13 mouse cellular contexts compared by ENCODE assay signal in genomic region chr2:125263753-125264152, GRCm38 (mm10). TPM values are rescaled to one million over a fixed set of nuclear protein-coding genes. Genes with fewer than 3 reads are reported as not detected.
DNase-seq lines count a peak whose midpoint lies in the region; ATAC-seq and TF ChIP-seq lines count a peak whose summit lies in the region.
"Had no signal": no experiment of that assay in that cellular context is flagged by ENCODE, and none has a peak within 500 bp of the region (broad histone marks: within the 10 kb centered on the region; RNA-seq: fewer than 3 reads in every experiment).

No protein-coding gene starts in this region.

- ATAC-seq in kidney, postnatal 0 days (replicated peaks; ENCODE audit: low FRiP score, low read depth) = no peak
- no peak for ATAC-seq in kidney, embryonic 14.5 days (ENCODE audit: low FRiP score, low TSS enrichment)
- no peak for ATAC-seq in granulocyte monocyte progenitor cell, adult 5-6 weeks (replicated peaks; ENCODE audit: poor library complexity, severe bottlenecking)

- TF ChIP-seq CTCF in gastrocnemius, adult 2 months (IDR thresholded peaks at IDR 0.05) = no peak
- TF ChIP-seq CTCF in kidney, postnatal 0 days (IDR thresholded peaks at IDR 0.05; ENCODE audit: low read depth) = no peak

- peak overlapping the region; percentile 66 for H3K27ac ChIP-seq in gastrocnemius, adult 2 months
- H3K27ac ChIP-seq in kidney, postnatal 0 days = no peak overlapping the region
- H3K27ac ChIP-seq in kidney, embryonic 14.5 days (ENCODE audit: low read depth, low read length) = no peak overlapping the region
- H3K27ac ChIP-seq: liver, embryonic 13.5 days had no signal

- H3K9ac ChIP-seq in kidney, postnatal 0 days (ENCODE audit: low read depth, low read length) = no peak overlapping the region
- no peak overlapping the region for H3K9ac ChIP-seq in kidney, embryonic 14.5 days (ENCODE audit: low read depth, low read length)
- H3K9ac ChIP-seq: forebrain, postnatal 0 days; liver, embryonic 13.5 days had no signal

- H3K36me3 ChIP-seq in kidney, postnatal 0 days (ENCODE audit: insufficient read depth, low read length) = no peaks in the 10 kb centered on the region
- H3K36me3 ChIP-seq in kidney, embryonic 14.5 days (ENCODE audit: control insufficient read depth, insufficient read depth, low read length) = peaks cover 5% of the 10 kb centered on the region; the same call in 1 of the 2 replicates

- no peak for DNase-seq in gastrocnemius, adult 2 months
- DNase-seq in gastrocnemius, adult 18-20 months (ENCODE audit: low spot score) = no peak
- peak; percentile 37 for DNase-seq in kidney, postnatal 0 days (ENCODE audit: low spot score)
- DNase-seq in 3134 (ENCODE audit: extremely low read depth, insufficient read length, low spot score) = peak; percentile 41
- peak; percentile 73 for DNase-seq in fibroblast of lung, adult 2 months (ENCODE audit: low read depth)
- no peak for DNase-seq in c-Kit-positive CD71-positive TER-119-positive erythroid progenitor cells, embryonic 14.5 days (ENCODE audit: low spot score)
- DNase-seq: B cell, adult 2 months; cerebellum, adult 11 months; kidney, adult 11 months; liver, embryonic 13.5 days had no signal

- H3K4me1 ChIP-seq in kidney, postnatal 0 days (replicated peaks; ENCODE audit: insufficient read depth, low read length) = no peaks in the 10 kb centered on the region
- no peaks in the 10 kb centered on the region for H3K4me1 ChIP-seq in kidney, embryonic 14.5 days (ENCODE audit: control insufficient read depth, insufficient read depth, low read length)
- H3K4me1 ChIP-seq: liver, embryonic 13.5 days had no signal

- no peak overlapping the region for H3K4me2 ChIP-seq in kidney, postnatal 0 days (ENCODE audit: low read length)
- H3K4me2 ChIP-seq in kidney, embryonic 14.5 days (replicated peaks; ENCODE audit: low read depth, low read length) = no peak overlapping the region
- H3K4me2 ChIP-seq: liver, embryonic 13.5 days had no signal

- no peaks in the 10 kb centered on the region for H3K9me3 ChIP-seq in kidney, postnatal 0 days (replicated peaks; ENCODE audit: low read length)
- no peaks in the 10 kb centered on the region for H3K9me3 ChIP-seq in kidney, embryonic 14.5 days (ENCODE audit: control insufficient read depth, low read length)
- H3K9me3 ChIP-seq: liver, embryonic 13.5 days had no signal

- 14% methylated on average over 9 of the region's 9 CpGs for WGBS in kidney, postnatal 0 days
- 23% methylated on average over 9 of the region's 9 CpGs for WGBS in kidney, embryonic 14.5 days

- H3K27me3 ChIP-seq in kidney, postnatal 0 days (ENCODE audit: insufficient read depth, low read length) = no peaks in the 10 kb centered on the region
- H3K27me3 ChIP-seq in kidney, embryonic 14.5 days (ENCODE audit: control insufficient read depth, insufficient read depth, low read length) = no peaks in the 10 kb centered on the region
- H3K27me3 ChIP-seq: liver, embryonic 13.5 days had no signal

- H3K4me3 ChIP-seq in gastrocnemius, adult 2 months = no peak overlapping the region
- no peak overlapping the region for H3K4me3 ChIP-seq in kidney, postnatal 0 days (replicated peaks; ENCODE audit: low read depth, low read length)
- H3K4me3 ChIP-seq in kidney, embryonic 14.5 days (ENCODE audit: low read length) = no peak overlapping the region
- H3K4me3 ChIP-seq: liver, embryonic 13.5 days had no signal

- intact Hi-C loops in gastrocnemius, adult 2 months (cut with DNase I) = loop anchor here (2.0 to 10.0 kb wide), 2 partner anchors 341 to 461 kb away; partner anchors contain the start of gene Shc4

RNA-seq across cellular contexts. Expression of gene Dut, which starts 16.8 kb away (rescaled TPM):
- total RNA-seq in gastrocnemius, adult 2 months (2021) = 1 to 10 TPM; 7.0 to 7.3 TPM
- total RNA-seq in gastrocnemius, adult 18-20 months (2021) = 1 to 10 TPM; 6.8 TPM
- 133 and 141 TPM in 2 replicates for polyA plus RNA-seq in kidney, postnatal 0 days (2015; fragmentation: Nextera tagmentation; extraction: Ambion mirVana)
- 217 and 261 TPM in 2 replicates for polyA plus RNA-seq in kidney, embryonic 14.5 days (2014; fragmentation: Nextera tagmentation; extraction: Ambion mirVana)
- total RNA-seq in granulocyte monocyte progenitor cell, adult 5-6 weeks (2014; fragmentation: Nextera tagmentation) = 295 and 300 TPM in 2 replicates
- total RNA-seq in granulocyte monocyte progenitor cell, adult 5-6 weeks (2017) = 188 and 215 TPM in 2 replicates

Comparison
In these comparisons a context has a peak if more than half of its experiments do, and no peak if none do; other contexts are left out.
1. DNase-seq: peak in kidney, postnatal 0 days (single experiment), 3134 (single experiment) and fibroblast of lung, adult 2 months (single experiment); none in gastrocnemius, adult 2 months (single experiment), gastrocnemius, adult 18-20 months (single experiment) and c-Kit-positive CD71-positive TER-119-positive erythroid progenitor cells, embryonic 14.5 days (single experiment).
2. RNA of gene Dut, which starts 16.8 kb away (total RNA-seq): 188 to 300 TPM in granulocyte monocyte progenitor cell, adult 5-6 weeks; 7.0 to 7.3 TPM in gastrocnemius, adult 2 months and 6.8 TPM in gastrocnemius, adult 18-20 months; every median in the first group is over 10 times any median in the second.